Mouse (Mus musculus) heart, adult 8-10 months (tissue): ENCODE results near the gene Atp13a1. TPM values are rescaled to one million over a fixed set of nuclear protein-coding genes. Genes with fewer than 3 reads are reported as not detected.

ENCODE experiments used
- DNase-seq: peaks from one replicate; pipeline ENCODE4 v3.0.0; 2022; ENCODE audit warnings: low spot score
- total RNA-seq, 4 experiments: library from RNA; stranded (reverse); gene quantifications; 2 replicates each; pipeline ENCODE4 v1.2.4; 2022

The Atp13a1 gene
- total RNA-seq = 10 to 100 TPM; 12.5 to 13.6 (median 13.4) TPM

DNA sequence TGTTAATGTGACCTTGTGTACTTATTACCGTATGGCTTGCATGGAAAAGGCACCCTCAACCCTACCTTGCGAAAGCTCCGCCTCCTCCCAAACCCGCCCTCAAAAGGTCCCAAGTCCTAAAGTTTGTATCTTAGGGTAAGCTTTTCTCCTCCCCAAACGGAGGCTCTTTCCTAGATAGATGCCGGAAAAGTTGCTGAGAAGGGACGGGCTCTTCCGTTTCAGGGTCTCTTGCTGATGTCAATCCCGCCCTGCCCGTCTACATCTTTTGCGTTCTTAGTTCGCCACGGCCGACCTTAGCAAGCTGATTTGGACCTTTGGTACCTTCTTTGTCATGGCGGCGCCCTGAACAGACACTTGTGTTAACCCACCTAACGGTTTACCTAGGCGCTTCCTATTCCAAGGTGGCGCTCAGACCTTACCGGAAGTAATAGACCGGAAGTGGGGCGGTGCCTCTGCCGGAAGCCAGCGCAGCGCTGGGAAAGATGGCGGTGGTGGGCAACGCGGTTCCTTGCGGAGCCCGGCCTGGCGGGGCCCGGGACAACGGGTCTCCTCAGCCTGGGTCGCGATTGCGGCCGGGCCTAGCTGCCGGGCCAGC is at the start of gene Atp13a1, which contains the start of gene Zfp866:
Atp13a1 (plus strand) TSS at position 391 of the 595 bp plus-strand sequence.
Zfp866 (minus strand) TSS at position 406 of the 595 bp plus-strand sequence.
- peak; percentile 87 for DNase-seq

DNA sequence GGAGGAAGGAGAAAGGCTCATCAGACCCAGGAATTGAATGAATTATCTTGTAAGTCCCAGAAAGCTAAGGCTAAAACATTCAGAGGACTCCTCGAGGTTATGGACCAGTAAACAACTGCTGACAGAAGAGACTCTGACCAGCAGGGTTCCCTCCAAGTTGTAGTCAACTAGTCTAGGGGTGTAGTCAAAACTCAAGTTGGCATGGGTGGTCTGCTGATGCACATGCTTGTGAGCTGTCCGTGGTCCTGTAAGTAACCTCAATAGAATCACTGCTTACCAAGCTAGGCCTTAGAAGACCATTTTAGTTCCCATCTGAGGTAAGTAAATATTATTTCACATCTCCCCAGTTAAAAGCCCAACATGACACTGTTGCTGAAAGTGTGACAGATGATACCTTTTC is 49.7 kb upstream of the Atp13a1 start:
- no peak for DNase-seq

DNA sequence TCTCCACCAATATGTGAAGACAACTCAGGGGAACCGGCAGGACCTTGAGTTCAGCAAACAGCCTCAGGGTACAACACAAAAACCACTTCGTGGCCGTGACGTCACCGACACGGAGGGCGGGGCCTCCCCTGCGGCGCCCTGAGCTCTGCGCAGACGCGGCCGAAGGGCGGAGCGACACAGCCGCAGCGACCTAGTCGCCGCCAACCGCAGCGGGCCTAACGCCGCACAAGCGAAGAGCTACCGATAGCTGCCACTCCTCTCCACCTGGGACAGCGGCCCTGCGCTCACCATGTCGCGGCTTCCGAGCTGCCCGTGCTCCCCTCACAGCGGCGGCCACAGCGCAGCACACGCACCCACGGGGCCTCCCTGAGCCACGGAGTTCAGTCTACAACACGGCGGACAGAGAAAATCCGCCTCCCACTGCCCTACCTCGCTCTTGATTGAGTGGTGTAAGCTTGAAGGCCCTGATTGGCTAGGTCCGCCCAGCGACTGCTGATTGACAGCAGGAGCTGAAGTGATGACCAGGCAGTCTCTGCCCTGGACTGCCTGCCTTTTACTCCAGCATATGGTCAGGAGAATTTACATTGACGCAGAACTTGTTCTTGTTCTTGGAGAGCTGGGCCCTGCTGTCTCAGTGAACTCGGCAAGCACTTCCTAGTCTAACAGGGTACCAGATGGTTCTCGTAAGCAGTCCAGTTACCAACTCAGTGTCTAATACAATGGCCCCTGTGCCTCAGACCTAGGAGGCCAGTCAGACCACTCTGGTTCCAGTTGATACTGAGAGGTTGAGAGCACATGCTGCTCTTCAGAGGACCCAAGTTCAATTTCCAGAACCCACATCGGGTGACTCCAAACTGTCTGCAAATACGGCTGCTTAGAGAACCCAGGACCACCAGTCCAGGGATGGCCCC is 41.2 kb upstream of the Atp13a1 start, which contains the start of gene Zfp963:
Zfp963 (minus strand) TSS at position 427 of the 911 bp plus-strand sequence.
- peak; percentile 94 for DNase-seq

DNA sequence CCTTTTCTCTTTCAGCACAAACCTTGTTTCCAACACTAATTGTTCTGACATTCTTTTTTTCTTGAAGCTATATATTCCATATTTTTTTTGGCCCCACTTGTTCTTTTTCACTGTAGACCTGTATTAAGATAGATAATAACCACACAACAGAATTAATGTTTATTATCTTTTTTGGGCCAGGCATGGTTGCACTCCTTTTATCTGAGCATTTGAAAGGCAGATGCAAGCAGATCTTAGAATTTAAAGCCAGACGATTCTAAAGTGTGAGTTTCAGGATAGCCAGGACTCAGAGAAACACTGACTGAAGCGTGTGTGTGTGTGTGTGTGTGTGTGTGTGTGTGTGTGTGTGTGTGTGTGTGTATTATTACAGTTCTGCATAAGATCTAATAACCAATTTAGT is 38.5 kb upstream of the Atp13a1 start:
- no peak for DNase-seq

DNA sequence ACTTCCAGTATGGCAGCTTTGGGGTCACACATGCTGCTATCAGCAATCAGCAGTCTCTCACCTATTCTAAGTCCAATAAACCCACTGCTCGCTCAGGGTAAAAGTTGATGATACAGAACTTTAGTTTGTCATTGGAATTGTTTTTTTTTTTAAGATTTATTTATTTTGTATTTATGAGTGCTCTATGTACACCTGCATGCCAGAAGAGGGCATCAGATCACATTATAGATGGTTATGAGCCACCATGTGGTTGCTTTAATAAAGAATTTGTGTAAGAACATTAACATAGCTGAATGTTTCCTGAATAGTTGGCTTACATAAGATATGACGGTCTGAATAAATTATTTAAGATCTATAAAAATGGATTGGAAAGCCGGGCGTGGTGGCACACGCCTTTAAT is 32.6 kb upstream of the Atp13a1 start:
- no peak for DNase-seq

DNA sequence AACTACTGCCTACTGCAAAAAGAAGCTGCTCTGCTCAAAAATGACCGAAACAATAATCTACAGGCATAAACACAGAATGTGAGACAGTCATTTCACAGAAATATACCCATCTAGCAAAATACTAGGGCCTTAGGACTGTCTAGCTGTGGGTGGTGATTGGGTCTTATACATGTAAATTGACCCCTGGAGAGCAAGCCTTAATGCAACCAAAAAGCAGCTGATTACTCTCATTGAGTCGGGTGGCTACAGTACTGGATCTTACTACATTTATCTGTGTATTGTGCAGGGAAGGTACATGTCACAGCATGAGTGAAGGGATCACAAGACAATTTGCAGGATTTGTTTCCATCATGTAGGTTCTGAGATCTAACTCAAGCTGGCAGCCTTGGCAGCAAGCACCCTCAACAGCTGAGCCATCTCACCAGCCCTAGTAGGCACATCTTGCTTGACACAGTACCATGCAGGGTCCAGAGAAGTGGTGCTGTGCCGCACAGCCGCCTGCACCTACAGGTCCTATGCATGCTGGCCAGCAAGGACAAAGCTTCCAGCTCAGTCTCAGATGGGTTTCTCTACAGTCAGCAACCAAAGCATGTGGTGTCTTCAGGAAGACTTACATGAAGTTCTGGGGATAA is 29.0 kb upstream of the Atp13a1 start:
- DNase-seq = no peak

DNA sequence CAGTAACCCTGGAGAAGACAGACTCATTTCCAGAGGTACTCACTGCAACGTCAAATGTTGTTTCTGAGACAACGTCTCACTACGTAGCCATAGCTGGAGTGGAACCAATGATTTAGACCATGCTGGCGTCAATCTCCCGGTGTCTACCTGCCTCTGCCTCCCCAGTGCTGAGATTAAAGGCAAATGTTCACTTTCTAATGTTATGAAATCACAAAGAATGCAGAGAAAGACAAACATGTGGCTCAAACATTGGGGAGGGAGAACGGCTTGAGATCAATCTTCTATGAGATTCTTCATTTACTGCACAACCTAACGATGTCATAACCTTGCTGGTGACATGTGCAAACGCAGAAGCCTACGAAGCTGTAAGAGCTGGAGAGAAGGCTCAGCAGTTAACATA is 19.7 kb upstream of the Atp13a1 start:
- no peak for DNase-seq

DNA sequence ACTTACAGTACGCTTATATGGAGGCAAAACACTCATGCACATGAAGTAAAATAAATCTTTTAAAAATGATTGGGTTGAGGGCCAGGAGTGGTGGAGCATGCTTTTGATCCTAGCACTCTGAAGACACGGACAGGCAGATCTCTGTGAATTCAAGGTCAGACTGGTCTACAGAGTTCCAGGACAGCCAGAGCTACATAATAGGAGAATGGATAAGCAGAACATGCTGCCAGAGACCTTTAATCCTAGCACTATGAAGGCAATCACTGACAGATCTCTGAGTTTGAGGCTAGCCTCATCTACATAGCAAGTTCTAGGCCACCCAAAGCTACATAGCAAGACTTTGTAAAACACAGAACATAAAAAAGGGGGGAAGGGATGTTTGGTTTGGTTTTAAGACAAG is 18.9 kb upstream of the Atp13a1 start:
- DNase-seq = no peak

DNA sequence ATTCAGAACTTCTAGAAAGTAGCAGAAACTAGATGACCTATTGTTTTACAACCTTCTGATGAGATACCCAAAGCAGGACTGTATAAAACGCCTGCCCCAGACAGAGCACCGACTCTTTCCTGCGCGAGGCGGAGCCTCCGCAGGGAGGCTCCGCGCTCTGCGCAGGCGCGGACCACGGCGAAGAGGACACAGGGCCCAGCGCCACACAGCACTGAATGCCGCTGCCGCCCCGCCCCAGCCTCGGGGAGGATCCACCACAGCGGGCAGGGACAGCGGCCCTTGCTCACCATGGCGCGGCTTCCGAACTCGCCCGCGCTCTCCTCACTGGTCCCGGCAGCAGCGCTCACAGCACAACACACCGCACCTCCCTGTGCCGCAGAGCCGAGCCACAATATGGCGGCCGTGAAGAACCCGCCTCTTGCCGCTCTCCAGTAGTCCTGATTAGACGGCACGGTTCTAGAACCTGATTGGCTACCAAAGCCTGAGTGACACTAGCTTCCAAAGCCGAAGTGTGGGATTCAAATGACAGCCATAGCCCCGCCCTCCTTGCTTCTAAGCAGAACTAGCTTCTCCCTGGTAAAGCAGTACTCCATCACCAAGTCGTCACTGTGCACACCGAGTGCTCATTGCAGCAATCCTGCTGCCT is 16.3 kb upstream of the Atp13a1 start, which contains the start of gene Gm20422:
Gm20422 (minus strand) TSS at position 384 of the 646 bp plus-strand sequence.
- DNase-seq = peak; percentile 91

DNA sequence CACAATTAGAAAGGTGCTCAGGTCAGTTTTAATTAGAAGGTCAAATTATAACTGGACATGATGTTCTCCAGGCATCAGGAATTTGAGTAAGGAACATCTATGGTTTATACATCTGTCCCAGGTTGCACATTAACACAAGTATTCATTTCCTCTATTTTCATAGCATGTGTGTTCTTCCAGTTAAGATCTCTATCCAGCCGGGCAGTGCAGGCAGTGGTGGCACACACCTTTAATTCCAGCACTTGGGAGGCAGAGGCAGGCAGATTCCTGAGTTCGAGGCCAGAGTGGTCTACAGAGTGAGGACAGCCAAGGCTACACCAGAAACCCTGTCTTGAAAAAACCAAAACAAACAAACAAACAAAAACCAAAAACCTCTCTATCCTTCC is 15.8 kb upstream of the Atp13a1 start:
- DNase-seq = no peak

DNA sequence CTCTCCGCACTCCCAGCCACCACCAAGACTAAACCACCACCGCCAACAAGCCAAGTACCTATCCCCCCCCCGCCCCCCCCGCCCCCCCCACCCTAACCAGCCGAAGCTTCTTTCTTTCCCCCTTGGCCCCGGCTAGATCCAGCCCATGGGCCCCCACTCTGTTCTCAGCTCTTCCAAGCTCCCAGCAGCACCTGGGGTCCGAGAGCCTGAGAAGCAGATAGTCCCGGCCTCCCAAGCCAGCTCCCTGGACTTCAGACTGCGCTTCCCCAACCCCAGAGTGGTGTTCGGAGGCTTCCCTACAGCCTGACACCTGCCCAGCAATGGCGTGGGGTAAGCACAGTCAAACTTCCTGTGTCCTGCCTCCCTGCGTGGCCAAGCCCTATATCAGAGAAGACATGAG is 13.9 kb upstream of the Atp13a1 start:
- DNase-seq = no peak

DNA sequence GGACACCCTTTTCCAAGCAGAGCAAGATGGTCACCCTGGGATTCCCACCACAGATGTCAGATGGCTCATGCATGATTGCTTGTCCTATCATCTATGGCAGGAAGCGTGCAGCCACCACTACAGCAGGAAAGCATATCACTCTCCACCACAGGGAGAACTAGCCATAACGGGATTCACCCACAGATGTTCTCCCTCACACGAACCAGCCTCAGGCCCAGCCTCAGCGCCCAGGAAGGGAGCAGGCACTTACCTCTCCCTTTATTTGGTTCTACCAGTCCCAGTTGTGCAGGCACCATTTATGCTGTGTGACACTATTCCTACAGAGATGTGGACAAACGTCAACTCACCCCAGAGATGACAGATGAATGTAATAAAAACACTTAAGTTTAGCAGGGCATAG is 1.9 kb upstream of the Atp13a1 start:
- DNase-seq = no peak

DNA sequence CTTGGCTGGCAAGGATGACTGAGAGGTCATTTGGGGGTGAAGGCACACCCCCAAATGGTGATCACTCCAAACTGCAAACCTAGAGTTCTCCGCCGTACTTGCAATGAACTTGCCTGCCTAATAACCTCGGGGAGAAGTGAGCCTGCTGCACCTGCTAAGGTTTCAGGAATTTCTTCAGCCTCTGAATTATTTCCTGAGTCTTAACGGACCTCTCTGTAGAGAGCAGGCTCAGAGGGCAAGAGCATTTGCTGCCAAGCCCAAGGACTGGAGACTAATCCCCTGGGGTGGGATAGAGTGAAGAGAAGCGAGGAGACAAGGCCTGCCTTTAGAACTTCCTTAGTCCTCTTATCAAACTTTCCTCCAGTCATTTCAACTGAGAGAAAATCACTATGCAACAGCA is 1.2 kb upstream of the Atp13a1 start:
- no peak for DNase-seq

DNA sequence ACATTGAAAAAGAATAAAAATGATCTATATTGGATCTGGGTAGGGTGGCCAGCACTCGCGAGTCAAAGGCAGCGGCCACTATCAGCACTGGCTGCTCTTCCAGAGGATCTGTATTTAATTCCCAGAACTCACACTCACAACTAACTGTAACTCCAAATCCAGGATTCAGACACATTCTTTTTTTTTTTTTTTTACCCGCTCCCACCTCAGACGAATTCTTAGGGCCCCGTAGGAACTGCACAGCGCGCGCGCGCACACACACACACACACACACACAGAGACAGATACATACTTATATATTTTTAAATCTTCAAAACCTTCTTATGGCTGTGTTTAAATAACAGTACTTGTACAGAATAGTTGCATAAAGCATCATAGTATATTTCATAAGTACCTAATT is 599 bp upstream of the Atp13a1 start:
- no peak for DNase-seq

DNA sequence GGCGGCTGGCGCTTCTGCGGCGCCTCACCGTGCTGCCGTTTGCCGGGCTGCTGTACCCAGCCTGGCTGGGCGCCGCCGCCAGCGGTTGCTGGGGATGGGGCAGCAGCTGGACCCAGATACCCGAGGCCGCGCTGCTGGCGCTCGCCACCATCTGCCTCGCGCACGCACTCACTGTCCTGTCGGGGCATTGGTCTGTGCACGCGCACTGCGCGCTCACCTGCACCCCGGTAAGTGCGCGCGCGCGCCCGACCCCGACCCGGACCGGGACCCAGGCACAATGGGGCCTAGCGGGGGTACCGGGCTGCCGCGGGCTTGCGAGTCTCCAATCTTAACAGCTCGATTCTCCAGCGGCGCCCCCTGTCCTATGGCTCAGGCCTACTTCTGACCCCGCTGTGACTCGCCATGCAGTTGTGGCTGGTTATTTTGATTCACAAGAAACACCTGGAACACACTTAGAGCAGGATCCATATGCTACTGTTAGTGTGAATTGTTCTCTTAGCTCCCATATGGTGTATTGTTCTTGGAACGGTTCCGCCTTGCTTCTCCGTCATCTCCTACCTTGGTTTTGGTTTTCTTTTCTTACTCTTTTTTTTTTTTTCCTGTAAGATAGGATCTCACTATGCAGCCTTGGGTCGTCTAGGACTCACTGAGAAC is 579 bp downstream of the Atp13a1 start:
- no peak for DNase-seq

DNA sequence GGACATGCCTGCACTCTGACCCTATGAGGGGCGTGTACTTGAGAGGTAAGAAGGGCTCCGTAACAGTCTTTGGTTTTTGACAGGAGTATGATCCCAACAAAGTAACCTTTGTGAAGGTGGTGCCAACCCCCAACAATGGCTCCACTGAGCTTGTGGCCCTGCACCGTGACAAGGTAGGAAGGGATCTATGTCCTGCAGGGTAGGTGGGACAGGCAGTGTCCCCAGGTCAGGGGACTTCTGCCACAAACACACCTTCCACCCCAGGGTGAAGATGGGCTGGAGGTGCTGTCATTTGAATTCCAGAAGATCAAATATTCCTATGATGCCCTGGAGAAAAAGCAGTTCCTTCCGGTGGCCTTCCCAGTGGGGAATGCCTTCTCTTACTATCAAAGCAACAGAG is 2.7 kb downstream of the Atp13a1 start:
- no peak for DNase-seq

DNA sequence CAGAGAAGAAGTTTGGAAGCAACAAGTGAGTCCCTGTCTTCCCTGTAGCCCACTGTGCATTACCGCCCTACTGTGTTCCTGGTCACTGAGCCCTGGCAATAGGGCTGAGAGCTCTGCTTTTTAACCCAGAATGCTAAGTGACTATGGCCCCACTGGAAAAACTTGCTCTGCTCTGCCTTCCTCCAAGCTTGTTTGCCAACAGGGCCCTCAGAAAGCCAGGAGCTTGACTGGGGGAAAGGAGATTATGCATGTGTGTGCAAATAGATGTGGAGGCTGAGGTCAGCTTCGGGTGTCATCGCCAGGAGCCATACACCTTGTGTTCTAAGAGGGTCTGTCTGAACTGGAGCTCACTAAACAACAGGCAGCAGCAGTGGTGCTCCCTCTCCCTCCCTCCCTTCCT is 3.1 kb downstream of the Atp13a1 start:
- no peak for DNase-seq

DNA sequence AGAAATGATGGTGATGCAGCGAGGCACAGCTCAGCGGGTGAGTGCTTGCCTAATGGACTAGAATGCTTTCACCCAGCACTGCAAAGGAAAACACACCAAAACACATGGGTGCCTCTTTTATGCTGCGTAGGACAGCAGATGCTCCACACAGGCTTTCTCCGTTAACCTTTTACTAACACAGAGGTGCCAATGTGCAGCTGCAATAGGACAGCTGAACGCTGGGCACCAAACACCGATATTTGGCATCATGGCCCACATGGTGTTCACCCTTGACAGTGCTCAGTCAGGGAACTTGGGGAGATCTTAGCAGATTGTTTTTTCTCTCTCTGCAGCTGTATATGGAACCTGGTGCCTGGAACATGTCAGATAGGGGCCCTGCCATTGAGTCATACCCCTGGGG is 3.9 kb downstream of the Atp13a1 start:
- DNase-seq = no peak

DNA sequence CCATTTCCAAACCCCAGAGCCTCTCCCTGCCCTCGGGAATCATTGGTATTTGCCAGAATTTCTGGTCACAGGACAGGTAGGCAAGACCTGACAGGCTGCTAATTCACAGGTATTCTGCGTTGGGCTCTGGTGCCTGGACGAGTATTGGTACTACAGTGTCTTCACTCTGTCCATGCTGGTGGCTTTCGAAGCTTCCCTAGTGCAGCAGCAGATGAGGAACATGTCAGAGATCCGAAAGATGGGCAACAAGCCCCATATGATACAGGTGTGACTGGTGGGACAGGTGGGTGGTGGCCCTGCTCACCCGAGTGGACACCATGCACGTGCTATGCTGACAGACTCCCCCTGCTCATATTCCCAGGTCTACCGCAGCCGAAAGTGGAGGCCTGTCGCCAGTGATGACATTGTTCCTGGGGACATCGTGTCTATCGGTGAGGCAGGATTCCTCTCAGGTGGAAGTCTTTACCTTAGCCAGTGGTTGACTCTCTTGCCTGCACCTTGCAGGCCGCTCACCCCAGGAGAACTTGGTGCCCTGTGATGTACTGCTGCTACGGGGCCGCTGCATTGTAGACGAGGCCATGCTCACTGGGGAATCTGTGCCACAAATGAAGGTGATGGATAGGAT is 5.9 kb downstream of the Atp13a1 start:
- DNase-seq = no peak

DNA sequence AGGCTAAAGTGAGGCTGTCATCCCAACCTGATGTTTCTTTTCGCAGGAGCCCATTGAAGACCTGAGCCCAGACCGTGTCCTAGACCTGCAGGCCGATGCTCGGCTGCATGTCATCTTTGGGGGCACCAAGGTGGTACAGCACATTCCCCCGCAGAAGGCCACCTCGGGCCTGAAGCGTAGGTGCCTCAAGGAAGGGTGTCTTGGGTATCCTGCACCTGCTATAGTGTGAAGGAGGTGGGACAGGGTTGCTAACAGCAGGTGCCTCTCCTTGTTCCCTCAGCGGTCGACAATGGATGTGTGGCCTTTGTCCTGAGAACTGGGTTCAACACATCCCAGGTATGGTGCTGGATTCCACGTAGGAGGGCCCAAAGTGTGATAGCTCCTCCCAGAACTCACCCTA is 6.7 kb downstream of the Atp13a1 start:
- DNase-seq = no peak

DNA sequence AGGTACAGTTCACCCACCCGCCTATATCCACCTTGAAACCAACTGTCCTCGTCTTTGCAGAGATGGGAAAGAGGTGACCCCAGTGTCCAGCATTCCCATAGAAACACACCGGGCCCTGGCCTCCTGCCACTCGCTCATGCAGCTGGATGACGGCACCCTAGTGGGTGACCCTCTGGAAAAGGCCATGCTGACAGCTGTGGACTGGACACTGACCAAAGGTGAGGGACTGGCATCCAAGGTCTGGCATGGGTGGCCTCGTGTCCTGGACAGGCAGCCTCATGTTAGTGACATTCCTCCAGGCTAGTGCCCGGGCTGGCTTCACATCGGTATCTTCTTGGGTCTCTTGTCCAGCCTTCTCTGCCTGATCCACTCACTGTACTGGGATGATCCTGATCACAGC is 8.3 kb downstream of the Atp13a1 start:
- DNase-seq = no peak
